Mouse (Mus musculus) limb, embryonic 14.5 days (tissue): Measurements from ENCODE around the gene Spryd7. TPM values are rescaled to one million over a fixed set of nuclear protein-coding genes. Genes with fewer than 3 reads are reported as not detected.
"Not testable (repeated sequence)": the region's sequence is repeated elsewhere in the genome, so short reads cannot be mapped to it uniquely, and the experiment has no call there.

Experiments used
- ATAC-seq: fragments of 200-750 bp; cut with Nextera tagmentation; 2 replicates; pipeline ENCODE4 v1.8.0; 2017; ENCODE audit warnings: low read depth, moderate number of reproducible peaks, moderate TSS enrichment; ENCODE audit not compliant: low FRiP score
- DNase-seq: peaks from one replicate; pipeline ENCODE4 v3.0.0-alpha.2; 2015; ENCODE audit warnings: low spot score
- H3K27ac ChIP-seq: fragments of 300-500 bp; sonication (generic); replicated peaks from 2 replicates; pipeline ENCODE4 v1.5.1; 2014; ENCODE audit warnings: low read depth, mild to moderate bottlenecking, low read length, moderate library complexity, mixed read lengths
- H3K27me3 ChIP-seq: fragments of 300-500 bp; sonication (generic); 2 replicates; pipeline ENCODE4 v1.6.1; 2014; ENCODE audit warnings: low read length, mixed read lengths; ENCODE audit not compliant: control insufficient read depth, insufficient read depth
- H3K36me3 ChIP-seq: fragments of 300-500 bp; sonication (generic); 2 replicates; pipeline ENCODE4 v1.6.1; 2014; ENCODE audit warnings: mild to moderate bottlenecking, low read length, moderate library complexity, mixed read lengths; ENCODE audit not compliant: control insufficient read depth, insufficient read depth
- H3K4me1 ChIP-seq: fragments of 300-500 bp; sonication (generic); 2 replicates; pipeline ENCODE4 v1.6.1; 2014; ENCODE audit warnings: antibody characterized with exemption, low read length, mixed read lengths; ENCODE audit not compliant: control insufficient read depth, insufficient read depth
- H3K4me2 ChIP-seq: fragments of 300-500 bp; sonication (generic); replicated peaks from 2 replicates; pipeline ENCODE4 v1.6.1; 2014; ENCODE audit warnings: low read depth, mild to moderate bottlenecking, low read length, moderate library complexity; ENCODE audit not compliant: severe bottlenecking
- H3K4me3 ChIP-seq: fragments of 300-500 bp; sonication (generic); replicated peaks from 2 replicates; pipeline ENCODE4 v1.5.1; 2014; ENCODE audit warnings: low read length
- H3K9ac ChIP-seq: fragments of 300-500 bp; sonication (generic); 2 replicates; pipeline ENCODE4 v1.6.1; 2014; ENCODE audit warnings: mild to moderate bottlenecking, low read depth, low read length, moderate library complexity; ENCODE audit not compliant: severe bottlenecking
- H3K9me3 ChIP-seq: fragments of 300-500 bp; sonication (generic); 2 replicates; pipeline ENCODE4 v1.6.1; 2016; ENCODE audit warnings: low read length; ENCODE audit not compliant: control insufficient read depth
- POLR2A ChIP-seq: fragments of 200-500 bp; IDR thresholded peaks from 2 replicates; pipeline ENCODE4 v1.8.0; 2012; ENCODE audit warnings: inconsistent platforms, mild to moderate bottlenecking, moderate library complexity, borderline replicate concordance; ENCODE audit not compliant: insufficient read depth, insufficient read length; ENCODE audit errors: extremely low read depth
- WGBS: fragments of 180-500 bp; shearing (Covaris S2); extraction: QIAGEN DNeasy Blood & Tissue Kit; methylation state at CpG from one replicate; pipeline ENCODE4 v1.1.7; 2014; 5-methylcytosine and 5-hydroxymethylcytosine counted together
- polyA plus RNA-seq, 2 experiments: library from polyadenylated mRNA; depleted of rRNA in 1 of 2; stranded (reverse) in 1 of 2; unstranded in 1 of 2; fragments of >200 nt; fragmentation: Nextera tagmentation in 1 of 2; extraction: Ambion mirVana in 1 of 2; gene quantifications; 2 replicates each; pipeline versions ENCODE4 v1.2.1 to v1.2.3; 2012 to 2014

The Spryd7 gene
- polyA plus RNA-seq (2012; rRNA removed), result 11.6 and 12.4 TPM in 2 replicates
- polyA plus RNA-seq (2014; fragmentation: Nextera tagmentation; extraction: Ambion mirVana), result 22.4 and 24.5 TPM in 2 replicates

GRCm38 (mm10) chr14:61556289-61557147, at the start of gene Spryd7:
Gene Spryd7, minus strand, starts transcription at chr14:61556886.
- H3K36me3 ChIP-seq, result no peaks in the 10 kb centered on the region
- H3K9me3 ChIP-seq, result no peaks in the 10 kb centered on the region
- H3K27ac ChIP-seq, result peak within 1 kb of the TSS; percentile 74
- TF ChIP-seq POLR2A, result peak; percentile 58; the same call in 1 of the 2 replicates
- H3K27me3 ChIP-seq, result no peaks in the 10 kb centered on the region
- H3K4me2 ChIP-seq, result peak within 1 kb of the TSS; percentile 82
- peak within 1 kb of the TSS; percentile 67 for H3K9ac ChIP-seq
- ATAC-seq (peak; percentile 99), DNase-seq (peak; percentile 98)
- peak within 1 kb of the TSS; percentile 71 for H3K4me3 ChIP-seq
- 0% methylated on average over 64 of the region's 72 CpGs for WGBS
- H3K4me1 ChIP-seq, result no peaks in the 10 kb centered on the region

DNA sequence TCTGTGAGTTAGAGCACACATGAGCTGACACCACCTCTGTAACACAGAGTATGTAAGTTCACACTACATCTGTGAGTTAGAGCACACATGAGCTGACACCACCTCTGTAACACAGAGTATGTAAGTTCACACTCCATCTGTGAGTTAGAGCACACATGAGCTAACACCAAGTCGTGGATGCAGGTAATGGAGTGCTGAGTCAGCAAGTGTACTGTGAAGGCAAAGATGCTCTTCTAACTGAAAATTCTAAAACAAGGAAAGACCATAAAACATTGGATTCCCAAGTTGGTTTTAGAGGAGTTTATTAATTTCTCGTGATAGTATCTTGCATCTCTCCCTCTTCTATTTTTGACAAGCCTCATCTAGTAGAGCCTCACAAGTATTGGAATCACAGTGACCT, 49.4 kb upstream of the Spryd7 start:
- not testable (repeated sequence) for H3K9ac ChIP-seq, H3K4me2 ChIP-seq, H3K9me3 ChIP-seq, H3K4me3 ChIP-seq, DNase-seq, H3K4me1 ChIP-seq, ATAC-seq, H3K27me3 ChIP-seq, H3K27ac ChIP-seq
- WGBS, result 91% methylated on average over 2 of the region's 2 CpGs
- H3K36me3 ChIP-seq, result peaks cover 43% of the 10 kb centered on the region

DNA sequence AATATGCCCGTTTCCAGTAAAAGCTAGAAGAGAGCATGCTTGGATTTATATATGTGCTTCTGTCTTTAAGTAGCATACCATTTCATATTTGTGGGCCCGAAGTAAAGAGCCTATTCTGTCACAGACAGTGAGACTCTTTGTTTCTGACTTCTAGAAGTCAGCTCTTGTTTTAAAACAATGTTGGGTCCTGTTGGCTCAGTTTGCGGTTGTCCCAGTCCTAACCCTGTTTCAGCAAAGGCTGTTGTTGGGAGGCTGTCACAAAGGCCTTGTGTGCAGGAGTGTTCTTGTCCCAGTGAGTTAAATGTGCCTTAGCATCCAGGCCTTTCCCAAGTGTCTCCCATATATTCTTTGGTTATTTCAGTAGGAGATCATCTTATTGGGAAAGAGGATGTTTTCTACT, 47.4 kb upstream of the Spryd7 start:
- 95% methylated on average over 3 of the region's 3 CpGs for WGBS
- H3K4me3 ChIP-seq, result no peak overlapping the region
- no peaks in the 10 kb centered on the region for H3K9me3 ChIP-seq
- H3K27me3 ChIP-seq, result no peaks in the 10 kb centered on the region
- peaks cover 43% of the 10 kb centered on the region for H3K36me3 ChIP-seq
- ATAC-seq (no peak), DNase-seq (no peak)
- TF ChIP-seq POLR2A, result no peak
- no peak overlapping the region for H3K4me2 ChIP-seq
- no peak overlapping the region for H3K27ac ChIP-seq
- no peak overlapping the region for H3K9ac ChIP-seq
- H3K4me1 ChIP-seq, result peaks cover 17% of the 10 kb centered on the region

GRCm38 (mm10) chr14:61603069-61603755, 46.5 kb upstream of the Spryd7 start:
- Histone ChIP-seq H3K27me3 (no peaks in the 10 kb centered on the region), H3K4me2 (no peak overlapping the region), H3K4me1 (peaks cover 17% of the 10 kb centered on the region), H3K27ac (no peak overlapping the region), H3K9me3 (no peaks in the 10 kb centered on the region), H3K9ac (no peak overlapping the region), H3K36me3 (peaks cover 43% of the 10 kb centered on the region), H3K4me3 (no peak overlapping the region)
- TF ChIP-seq POLR2A, result no peak
- no peak for DNase-seq
- 85% methylated on average over 8 of the region's 8 CpGs for WGBS
- no peak for ATAC-seq

DNA sequence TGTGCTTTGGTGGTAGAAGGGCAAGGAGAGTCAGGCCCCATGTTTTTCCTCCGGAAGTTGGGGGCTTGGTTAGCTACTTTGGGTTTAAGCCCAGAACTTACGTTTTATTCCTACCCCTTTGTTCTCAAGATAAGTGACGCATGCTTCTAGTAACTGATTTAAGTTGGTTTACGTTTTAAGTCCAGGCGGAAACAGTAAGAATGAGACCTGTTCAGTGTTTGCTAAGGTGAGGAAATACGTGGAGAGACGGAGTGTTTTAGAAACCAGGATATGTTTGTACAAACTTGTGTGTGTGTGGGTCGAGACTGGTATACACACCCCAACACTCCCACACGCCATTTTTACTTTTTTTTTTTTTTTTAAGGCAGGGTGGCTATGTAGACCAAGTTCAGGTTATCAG, 44.7 kb upstream of the Spryd7 start:
- WGBS, result 88% methylated on average over 9 of the region's 9 CpGs
- peak overlapping the region; percentile 51; the same call in 1 of the 2 replicates for H3K4me2 ChIP-seq

More for the DNA sequence above, 44.7 kb upstream of the Spryd7 start:
- DNase-seq, result no peak
- ATAC-seq, result no peak
- Histone ChIP-seq H3K4me3 (no peak overlapping the region), H3K36me3 (peaks cover 32% of the 10 kb centered on the region), H3K4me1 (peaks cover 17% of the 10 kb centered on the region), H3K27me3 (no peaks in the 10 kb centered on the region), H3K9me3 (no peaks in the 10 kb centered on the region), H3K9ac (no peak overlapping the region), H3K27ac (no peak overlapping the region)
- TF ChIP-seq POLR2A, result no peak
